Mouse (Mus musculus) embryonic facial prominence, embryonic 10.5 days (tissue): ENCODE results near the gene Socs5. TPM values are rescaled to one million over a fixed set of nuclear protein-coding genes. Genes with fewer than 3 reads are reported as not detected.

Source experiments
- DNase-seq: peaks from one replicate; pipeline ENCODE4 v3.0.0-alpha.2; 2017; ENCODE audit warnings: low spot score
- H3K27ac ChIP-seq: fragments of 300-500 bp; sonication (generic); replicated peaks from 2 replicates; pipeline ENCODE4 v1.5.1; 2016; ENCODE audit warnings: mild to moderate bottlenecking
- H3K27me3 ChIP-seq: fragments of 300-500 bp; sonication (generic); replicated peaks from 2 replicates; pipeline ENCODE4 v1.6.1; 2016; ENCODE audit warnings: low read depth, mild to moderate bottlenecking; ENCODE audit not compliant: poor library complexity, severe bottlenecking
- H3K36me3 ChIP-seq: fragments of 300-500 bp; sonication (generic); replicated peaks from 2 replicates; pipeline ENCODE4 v1.6.1; 2016; ENCODE audit warnings: mild to moderate bottlenecking, moderate library complexity
- H3K4me1 ChIP-seq: fragments of 300-500 bp; sonication (generic); 2 replicates; pipeline ENCODE4 v1.6.1; 2016
- H3K4me3 ChIP-seq: fragments of 300-500 bp; sonication (generic); 2 replicates; pipeline ENCODE4 v1.5.1; 2016; ENCODE audit warnings: mild to moderate bottlenecking, moderate library complexity
- H3K9me3 ChIP-seq: fragments of 300-500 bp; sonication (generic); 2 replicates; pipeline ENCODE4 v1.6.1; 2016; ENCODE audit warnings: mild to moderate bottlenecking
- WGBS: fragments of 180-500 bp; shearing (Covaris S2); methylation state at CpG from one replicate; pipeline ENCODE4 v1.1.7; 2016; 5-methylcytosine and 5-hydroxymethylcytosine counted together
- polyA plus RNA-seq: library from polyadenylated mRNA; unstranded; fragments of >200 nt; fragmentation: Nextera tagmentation; extraction: Ambion mirVana; gene quantifications from 2 replicates; pipeline ENCODE4 v1.2.1, GENCODE M21; 2016

Socs5 gene
- polyA plus RNA-seq, 1 experiment from 2014 or later, result 10.2 TPM

- Histone ChIP-seq H3K9me3 (no peaks in the 10 kb centered on the region), H3K27me3 (no peaks in the 10 kb centered on the region), H3K4me3 (no peak overlapping the region), H3K36me3 (no peaks in the 10 kb centered on the region), H3K27ac (no peak overlapping the region), H3K4me1 (no peaks in the 10 kb centered on the region)
- DNase-seq, result no peak
- 85% methylated on average over 7 of the region's 7 CpGs for WGBS
Measured at GRCm38 (mm10) chr17:87089296-87089695, 18.2 kb upstream of the Socs5 start.

- Histone ChIP-seq H3K9me3 (no peaks in the 10 kb centered on the region), H3K36me3 (no peaks in the 10 kb centered on the region), H3K4me1 (no peaks in the 10 kb centered on the region), H3K27me3 (no peaks in the 10 kb centered on the region), H3K4me3 (no peak overlapping the region), H3K27ac (no peak overlapping the region)
- 78% methylated on average over 5 of the region's 5 CpGs for WGBS
- DNase-seq, result no peak
Measured at GRCm38 (mm10) chr17:87093061-87093460, 14.4 kb upstream of the Socs5 start.

- no peak overlapping the region for H3K4me3 ChIP-seq
- DNase-seq, result no peak
- no peaks in the 10 kb centered on the region for H3K36me3 ChIP-seq
- WGBS, result 69% methylated on average over 2 of the region's 2 CpGs
- H3K4me1 ChIP-seq, result no peaks in the 10 kb centered on the region
- H3K27ac ChIP-seq, result no peak overlapping the region
- no peaks in the 10 kb centered on the region for H3K27me3 ChIP-seq
- H3K9me3 ChIP-seq, result no peaks in the 10 kb centered on the region
Measured at GRCm38 (mm10) chr17:87096951-87097350, 10.5 kb upstream of the Socs5 start.

- no peaks in the 10 kb centered on the region for H3K27me3 ChIP-seq
- H3K36me3 ChIP-seq, result no peaks in the 10 kb centered on the region
- no peak for DNase-seq
- no peaks in the 10 kb centered on the region for H3K4me1 ChIP-seq
- WGBS, result 87% methylated on average over 5 of the region's 5 CpGs
- no peak overlapping the region for H3K4me3 ChIP-seq
- no peak overlapping the region for H3K27ac ChIP-seq
- H3K9me3 ChIP-seq, result no peaks in the 10 kb centered on the region
Measured at GRCm38 (mm10) chr17:87097576-87097975, 9.9 kb upstream of the Socs5 start.

GRCm38 (mm10) chr17:87100947-87101346, 6.5 kb upstream of the Socs5 start:
- DNase-seq, result no peak
- Histone ChIP-seq H3K27ac (no peak overlapping the region), H3K9me3 (no peaks in the 10 kb centered on the region), H3K36me3 (no peaks in the 10 kb centered on the region), H3K27me3 (no peaks in the 10 kb centered on the region), H3K4me3 (no peak overlapping the region), H3K4me1 (peaks cover under 1% of the 10 kb centered on the region)
- 78% methylated on average over 4 of the region's 4 CpGs for WGBS

- Histone ChIP-seq H3K27me3 (no peaks in the 10 kb centered on the region), H3K36me3 (no peaks in the 10 kb centered on the region), H3K4me1 (peaks cover 11% of the 10 kb centered on the region), H3K27ac (no peak overlapping the region), H3K4me3 (no peak overlapping the region), H3K9me3 (no peaks in the 10 kb centered on the region)
- DNase-seq, result no peak
- WGBS, result 79% methylated on average over 8 of the region's 8 CpGs
Measured at GRCm38 (mm10) chr17:87102636-87103035, 4.8 kb upstream of the Socs5 start.

GRCm38 (mm10) chr17:87103060-87103459, 4.4 kb upstream of the Socs5 start:
- no peak overlapping the region for H3K27ac ChIP-seq
- H3K4me3 ChIP-seq, result no peak overlapping the region
- H3K27me3 ChIP-seq, result no peaks in the 10 kb centered on the region
- H3K4me1 ChIP-seq, result peaks cover 13% of the 10 kb centered on the region
- H3K9me3 ChIP-seq, result no peaks in the 10 kb centered on the region
- no peak for DNase-seq
- H3K36me3 ChIP-seq, result no peaks in the 10 kb centered on the region
- 82% methylated on average over 5 of the region's 5 CpGs for WGBS

- H3K27ac ChIP-seq, result no peak overlapping the region
- H3K4me3 ChIP-seq, result no peak overlapping the region
- H3K9me3 ChIP-seq, result no peaks in the 10 kb centered on the region
- 89% methylated on average over 4 of the region's 4 CpGs for WGBS
- no peaks in the 10 kb centered on the region for H3K36me3 ChIP-seq
- no peak for DNase-seq
- no peaks in the 10 kb centered on the region for H3K27me3 ChIP-seq
- peaks cover 24% of the 10 kb centered on the region for H3K4me1 ChIP-seq
Measured at GRCm38 (mm10) chr17:87104276-87104675, 3.2 kb upstream of the Socs5 start.

- Histone ChIP-seq H3K4me3 (0 out of 2 replicates have a peak overlapping the region, but pooled peaks have one; percentile 93), H3K9me3 (no peaks in the 10 kb centered on the region)
Measured at GRCm38 (mm10) chr17:87105941-87106340, 1.5 kb upstream of the Socs5 start.

GRCm38 (mm10) chr17:87106691-87107523, 572 bp upstream of the Socs5 start:
- Histone ChIP-seq H3K27ac (peak overlapping the region; percentile 95), H3K9me3 (no peaks in the 10 kb centered on the region), H3K4me1 (peaks cover 24% of the 10 kb centered on the region), H3K4me3 (peak overlapping the region; percentile 93), H3K27me3 (no peaks in the 10 kb centered on the region), H3K36me3 (no peaks in the 10 kb centered on the region)
- WGBS, result under 1% methylated on average over 51 of the region's 51 CpGs
- DNase-seq, result peak; percentile 99

More at GRCm38 (mm10) chr17:87105941-87106340, 1.5 kb upstream of the Socs5 start:
- Histone ChIP-seq H3K4me1 (peaks cover 24% of the 10 kb centered on the region), H3K27me3 (no peaks in the 10 kb centered on the region), H3K27ac (no peak overlapping the region), H3K36me3 (no peaks in the 10 kb centered on the region)
- WGBS, result 89% methylated on average over 7 of the region's 7 CpGs
- no peak for DNase-seq

- Histone ChIP-seq H3K27ac (no peak overlapping the region), H3K4me1 (peaks cover 30% of the 10 kb centered on the region), H3K36me3 (no peaks in the 10 kb centered on the region), H3K9me3 (no peaks in the 10 kb centered on the region), H3K27me3 (no peaks in the 10 kb centered on the region), H3K4me3 (peak overlapping the region; percentile 93)
- 48% methylated on average over 13 of the region's 13 CpGs for whole genome bisulfite sequencing
- DNase-seq, result no peak
Measured at GRCm38 (mm10) chr17:87108507-87109292, 1.2 kb downstream of the Socs5 start.

- Histone ChIP-seq H3K4me1 (peaks cover 30% of the 10 kb centered on the region), H3K27me3 (no peaks in the 10 kb centered on the region), H3K36me3 (no peaks in the 10 kb centered on the region), H3K4me3 (no peak overlapping the region), H3K27ac (no peak overlapping the region), H3K9me3 (no peaks in the 10 kb centered on the region)
- WGBS, result 87% methylated on average over 7 of the region's 7 CpGs
- DNase-seq, result no peak
Measured at GRCm38 (mm10) chr17:87109504-87109903, 2.0 kb downstream of the Socs5 start.
